Mouse (Mus musculus) ovary, postnatal 36 days (tissue): ENCODE data around the gene Gast.
"Not testable (repeated sequence)": the region's sequence is repeated elsewhere in the genome, so short reads cannot be mapped to it uniquely, and the experiment has no call there.

Experiments
- DNase-seq: peaks from one replicate; pipeline ENCODE4 v3.0.0; 2022; ENCODE audit warnings: low spot score, mixed read lengths

Gast gene

DNA sequence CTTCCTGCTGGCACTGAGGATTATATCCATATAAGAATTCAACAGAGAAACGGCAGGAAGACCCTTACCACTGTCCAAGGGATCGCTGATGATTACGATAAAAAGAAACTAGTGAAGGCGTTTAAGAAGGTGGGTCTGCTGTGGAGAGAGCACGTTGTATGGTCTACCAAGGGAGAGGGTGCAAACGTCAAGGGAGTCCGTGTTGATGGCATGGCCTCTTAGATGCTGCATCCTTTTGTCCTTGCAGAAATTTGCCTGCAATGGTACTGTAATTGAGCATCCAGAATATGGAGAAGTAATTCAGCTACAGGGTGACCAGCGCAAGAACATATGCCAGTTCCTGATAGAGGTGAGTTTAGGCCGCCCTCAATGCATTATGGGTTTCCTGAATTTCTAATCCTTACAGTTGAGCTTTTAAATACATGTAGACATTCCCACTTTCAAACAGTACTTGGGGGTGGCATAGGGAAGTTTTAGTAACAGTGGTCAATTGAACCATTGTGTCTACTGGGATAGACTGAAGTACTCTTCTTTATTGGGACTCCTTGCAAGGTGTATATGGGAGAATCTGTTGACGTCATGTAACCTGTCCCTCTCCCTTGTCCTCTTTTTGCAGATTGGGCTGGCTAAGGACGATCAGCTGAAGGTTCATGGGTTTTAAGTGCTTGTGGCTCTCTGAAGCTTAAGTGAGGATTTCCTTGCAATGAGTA lies 13.4 kb upstream of the Gast start:
- not testable (repeated sequence) for DNase-seq

DNA sequence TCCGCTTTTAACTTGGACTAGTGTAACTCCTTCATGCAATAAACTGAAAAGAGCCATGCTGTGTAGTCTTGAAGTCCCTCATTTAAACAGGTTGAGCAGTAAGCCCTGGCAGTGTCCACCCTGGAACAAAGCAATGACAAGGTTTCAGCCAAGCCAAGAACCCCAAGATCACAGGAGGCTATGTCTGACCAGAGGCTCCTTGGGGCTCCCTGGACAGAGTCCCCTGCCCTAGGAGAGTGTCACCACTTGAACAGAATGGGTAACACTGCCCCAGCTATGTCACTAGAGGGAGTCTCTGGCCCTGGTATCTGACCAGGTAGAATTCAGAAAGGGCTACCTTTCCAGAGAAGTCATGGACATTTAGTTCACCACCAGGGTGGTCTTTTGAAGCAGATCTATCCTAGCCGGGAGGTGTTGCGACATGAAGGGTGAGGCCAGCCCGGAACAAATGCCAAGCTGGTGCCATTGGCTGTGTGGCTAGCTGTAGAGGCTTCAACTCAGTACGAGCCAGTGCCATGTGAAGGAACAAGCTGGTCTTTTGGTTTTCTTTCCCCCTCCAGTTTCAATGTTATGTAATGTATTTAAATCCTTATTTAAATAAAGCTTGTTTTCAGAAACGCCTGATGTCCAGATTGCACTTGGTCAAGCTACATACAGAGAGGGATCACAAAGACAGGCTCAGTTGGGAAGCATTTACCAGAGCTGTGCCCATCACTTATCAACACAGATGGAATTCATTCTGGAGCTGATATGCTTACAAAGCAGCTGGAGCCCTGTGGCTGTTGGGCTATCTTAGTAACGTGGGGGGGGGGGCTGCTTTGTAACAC lies 12.5 kb upstream of the Gast start:
- not testable (repeated sequence) for DNase-seq

DNA sequence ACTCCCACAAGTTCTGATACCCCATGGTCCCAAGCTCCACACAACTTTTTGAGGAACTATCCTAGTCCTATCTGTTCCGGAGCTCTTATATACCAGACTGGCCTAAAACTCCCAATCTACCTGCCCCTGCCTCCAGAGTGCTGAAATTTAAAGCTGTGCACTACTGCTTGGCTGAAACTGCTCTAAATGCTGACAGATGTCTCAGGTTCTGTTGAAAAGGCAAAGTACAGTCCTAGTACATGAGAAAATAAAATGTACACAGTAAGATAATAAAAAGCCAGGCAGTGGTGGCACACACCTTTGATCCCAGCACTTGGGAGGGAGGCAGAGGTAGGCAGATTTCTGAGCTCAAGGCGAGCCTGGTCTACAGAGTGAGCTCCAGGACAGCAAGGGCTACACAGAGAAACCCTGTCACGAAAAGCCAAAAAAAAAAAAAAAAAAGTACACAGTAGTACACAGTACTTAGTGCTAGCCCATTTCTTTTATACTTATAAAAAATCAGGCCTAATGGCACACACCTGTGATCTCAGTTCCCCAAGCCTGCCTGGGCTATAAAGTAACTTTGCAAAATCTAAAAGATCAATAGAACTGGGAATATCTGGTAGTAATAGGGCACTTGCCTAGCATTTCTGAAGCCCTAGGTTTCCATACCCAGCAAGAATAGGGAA lies 11.5 kb upstream of the Gast start:
- no peak for DNase-seq

DNA sequence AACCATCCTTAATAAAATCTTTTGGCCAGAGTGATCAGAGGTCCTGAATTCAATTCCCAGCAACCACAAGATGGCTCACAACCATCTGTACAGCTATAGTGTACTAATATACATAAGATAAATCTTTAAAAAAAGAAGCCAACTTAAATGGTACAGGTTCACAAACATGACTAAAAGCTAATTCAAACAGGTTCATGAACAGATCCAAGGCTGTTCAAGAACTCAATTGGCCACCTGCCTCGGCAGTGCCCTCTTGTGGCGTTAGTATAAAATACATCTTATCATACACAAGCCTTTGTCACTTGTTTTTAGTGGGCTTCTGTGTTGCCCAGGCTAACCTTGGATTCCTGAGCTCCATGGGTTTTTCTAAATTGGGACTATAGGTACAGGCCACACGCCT lies 10.6 kb upstream of the Gast start:
- DNase-seq: no peak

DNA sequence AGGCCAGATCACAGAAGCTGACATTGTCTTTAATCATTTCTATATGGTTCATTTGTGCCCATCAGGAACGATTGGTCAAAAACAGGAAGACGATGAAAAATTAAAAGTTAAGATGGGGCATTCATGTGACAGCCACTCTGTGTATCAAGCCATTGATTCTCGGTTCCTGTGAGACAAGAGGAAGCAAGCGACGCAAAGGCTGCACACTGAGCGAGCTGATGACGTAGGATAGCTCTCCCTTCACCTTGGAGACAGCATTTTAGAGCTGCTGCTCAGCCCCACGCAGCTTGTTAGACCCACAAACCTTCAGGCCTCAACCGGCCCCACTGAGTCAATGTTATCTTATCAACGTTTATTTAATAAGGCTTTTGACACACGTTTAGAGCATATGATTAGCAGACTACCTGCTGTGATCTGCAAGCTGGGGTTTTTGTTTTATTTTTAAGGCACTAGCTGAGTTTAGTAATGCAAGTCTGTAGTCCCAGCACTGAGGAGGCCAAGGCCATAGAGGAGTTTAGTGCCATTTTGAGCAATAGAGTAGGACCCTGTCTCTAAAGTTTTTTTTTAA lies 9.1 kb upstream of the Gast start:
- no peak for DNase-seq

DNA sequence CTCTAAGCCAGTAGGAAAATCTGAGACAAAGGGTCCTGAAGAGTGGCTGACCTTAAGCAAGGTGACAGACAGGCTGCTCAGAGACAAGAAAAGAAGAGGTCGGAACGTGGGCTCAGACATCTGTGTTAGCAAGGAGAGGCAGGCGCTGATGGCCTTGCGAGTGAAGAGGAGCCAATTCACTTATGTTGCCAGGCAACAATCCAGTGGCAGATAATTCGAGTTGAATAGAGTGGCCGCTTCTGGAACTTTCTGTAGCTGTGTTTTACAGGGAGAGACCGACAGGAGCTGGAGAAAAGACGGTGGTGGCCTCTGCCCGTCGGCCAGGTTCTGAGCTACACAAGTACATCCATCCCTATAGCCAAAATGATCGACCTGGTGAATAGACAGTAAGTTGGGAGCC lies 6.9 kb upstream of the Gast start:
- no peak for DNase-seq

DNA sequence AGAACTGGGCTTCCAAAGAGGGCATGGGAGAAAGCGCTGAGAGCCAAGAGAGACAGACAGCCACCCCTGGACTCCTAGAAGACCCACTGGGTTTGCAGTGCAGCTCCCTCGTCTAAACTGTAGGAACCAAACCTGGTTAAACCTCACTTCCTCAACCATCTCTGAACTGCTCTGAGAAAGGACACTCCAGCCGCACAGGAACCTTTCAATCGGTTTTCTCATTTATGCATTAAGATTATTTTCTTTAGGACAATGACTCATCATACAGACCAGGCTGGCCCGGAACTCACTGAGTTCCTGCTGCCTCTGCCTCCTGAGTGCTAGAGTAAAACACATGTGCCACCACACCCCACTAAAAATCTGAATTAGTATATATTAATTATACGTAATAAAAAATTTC lies 6.4 kb upstream of the Gast start:
- no peak for DNase-seq

DNA sequence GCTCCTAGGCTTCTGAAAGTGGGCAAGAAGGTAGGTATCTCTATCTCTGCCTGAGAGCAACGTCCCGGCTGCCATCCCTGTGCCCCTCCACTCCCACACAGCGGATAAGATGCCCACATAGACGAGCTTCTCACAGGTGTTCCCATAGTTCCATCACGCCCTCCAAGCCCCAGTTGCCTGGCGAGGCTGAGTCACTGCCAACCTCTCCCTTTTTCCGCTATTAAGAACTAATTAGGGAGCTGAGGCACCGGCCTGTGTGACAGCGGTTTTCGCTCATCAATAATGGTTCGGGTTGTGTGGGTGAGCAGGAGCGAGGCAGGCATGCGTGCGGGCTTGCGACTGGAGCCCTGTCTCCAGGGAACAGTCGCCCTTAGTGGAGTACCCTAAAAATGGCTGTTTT lies 4.0 kb upstream of the Gast start:
- no peak for DNase-seq

DNA sequence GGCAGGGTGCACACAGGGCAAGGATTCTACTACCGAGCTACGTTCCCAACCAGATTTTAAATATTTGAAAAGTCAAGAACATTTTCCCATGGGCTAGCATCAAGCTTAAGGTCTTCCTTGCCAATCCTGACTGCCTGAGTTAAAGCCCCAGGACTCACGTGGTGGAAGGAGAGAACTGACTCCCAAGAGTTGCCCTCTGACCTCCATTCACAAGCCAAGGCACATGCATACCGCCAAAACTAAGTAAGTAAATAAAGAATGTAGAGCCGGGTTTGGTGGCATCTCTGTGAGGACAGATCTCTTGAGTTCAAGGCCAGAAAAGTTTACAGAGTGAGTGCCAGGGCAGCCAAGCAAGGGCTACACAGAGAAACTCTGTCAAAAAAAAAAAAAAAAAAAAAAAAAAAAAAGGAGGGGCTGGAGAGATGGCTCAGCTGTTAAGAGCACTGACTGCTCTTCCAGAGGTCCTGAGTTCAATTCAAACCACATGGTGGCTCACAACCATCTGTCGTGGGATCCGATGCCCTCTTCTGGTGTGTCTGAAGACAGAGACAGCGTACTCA lies 3.3 kb upstream of the Gast start:
- DNase-seq: not testable (repeated sequence)

DNA sequence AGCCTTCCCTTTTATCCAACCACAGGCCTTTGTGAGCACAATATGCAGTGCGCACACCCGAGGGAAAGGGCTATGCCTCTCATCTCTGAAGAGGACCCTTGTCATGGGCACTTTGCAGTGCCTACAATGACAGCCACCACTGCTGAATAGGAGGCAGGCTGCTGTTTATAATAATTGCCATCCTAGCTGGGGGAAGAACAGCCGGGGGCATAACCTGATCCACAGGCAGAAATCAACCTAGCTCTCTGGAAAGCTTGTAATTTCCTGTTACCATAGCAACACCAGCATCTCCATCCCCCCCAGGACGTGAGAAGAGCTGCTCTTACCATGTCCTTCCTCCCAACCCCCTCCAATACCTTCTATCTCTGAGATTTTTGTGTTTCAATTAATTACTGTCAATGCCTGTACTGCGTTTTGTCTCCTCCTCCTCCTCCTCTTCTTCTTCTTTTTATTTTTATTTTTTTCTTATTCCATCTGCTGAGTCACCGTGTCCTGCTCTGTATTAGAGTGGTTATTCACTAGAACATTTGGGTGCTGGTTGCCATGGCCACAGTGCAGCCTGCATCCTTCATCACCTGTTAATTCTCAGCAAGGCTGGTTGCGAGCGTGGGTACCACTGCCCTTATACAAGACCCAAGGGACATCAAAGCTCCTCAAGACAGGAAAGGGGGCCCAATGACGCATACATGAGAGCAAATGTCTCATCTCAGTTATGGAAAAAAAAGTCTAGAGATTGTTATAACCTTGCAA lies 1.3 kb upstream of the Gast start:
- no peak for DNase-seq

DNA sequence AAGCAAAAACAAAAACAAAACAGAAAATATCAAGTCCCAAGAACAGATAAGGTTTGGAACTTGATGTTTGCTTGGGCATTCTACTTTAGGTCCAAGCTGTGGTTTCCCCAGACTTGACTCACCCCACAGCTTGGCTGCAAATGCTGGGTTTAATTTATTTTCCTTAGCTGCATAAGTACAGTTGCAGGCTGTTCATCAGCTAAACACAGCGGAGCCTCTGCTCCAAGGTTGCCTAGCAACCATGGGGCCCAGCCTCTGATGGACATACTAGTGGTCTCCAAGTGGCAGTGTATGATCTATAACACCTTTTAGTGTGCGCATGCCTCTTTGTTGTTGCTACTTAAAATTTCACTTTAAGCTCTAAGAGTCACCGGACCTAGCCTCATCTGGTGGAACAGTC lies 1.5 kb downstream of the Gast start:
- DNase-seq: no peak

DNA sequence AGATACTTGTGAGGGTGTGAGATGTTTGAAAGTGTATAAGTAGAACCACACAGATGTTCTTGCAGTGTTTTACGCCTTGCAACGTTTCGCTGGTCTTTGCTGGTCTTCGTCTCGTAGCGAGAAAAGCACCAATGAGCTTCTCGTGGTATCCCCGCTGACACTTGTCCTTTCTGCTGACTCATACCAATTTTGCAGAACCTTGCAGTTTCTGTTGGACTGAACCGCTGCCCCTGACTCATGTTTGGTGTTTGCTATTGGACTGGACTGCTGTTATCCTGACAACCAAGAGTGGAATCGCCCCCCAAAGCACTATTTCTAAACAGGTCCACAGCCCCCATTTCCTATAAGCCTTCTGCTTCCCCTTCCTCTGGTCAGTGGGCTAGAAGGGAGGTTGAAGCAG lies 10.1 kb downstream of the Gast start:
- no peak for DNase-seq

DNA sequence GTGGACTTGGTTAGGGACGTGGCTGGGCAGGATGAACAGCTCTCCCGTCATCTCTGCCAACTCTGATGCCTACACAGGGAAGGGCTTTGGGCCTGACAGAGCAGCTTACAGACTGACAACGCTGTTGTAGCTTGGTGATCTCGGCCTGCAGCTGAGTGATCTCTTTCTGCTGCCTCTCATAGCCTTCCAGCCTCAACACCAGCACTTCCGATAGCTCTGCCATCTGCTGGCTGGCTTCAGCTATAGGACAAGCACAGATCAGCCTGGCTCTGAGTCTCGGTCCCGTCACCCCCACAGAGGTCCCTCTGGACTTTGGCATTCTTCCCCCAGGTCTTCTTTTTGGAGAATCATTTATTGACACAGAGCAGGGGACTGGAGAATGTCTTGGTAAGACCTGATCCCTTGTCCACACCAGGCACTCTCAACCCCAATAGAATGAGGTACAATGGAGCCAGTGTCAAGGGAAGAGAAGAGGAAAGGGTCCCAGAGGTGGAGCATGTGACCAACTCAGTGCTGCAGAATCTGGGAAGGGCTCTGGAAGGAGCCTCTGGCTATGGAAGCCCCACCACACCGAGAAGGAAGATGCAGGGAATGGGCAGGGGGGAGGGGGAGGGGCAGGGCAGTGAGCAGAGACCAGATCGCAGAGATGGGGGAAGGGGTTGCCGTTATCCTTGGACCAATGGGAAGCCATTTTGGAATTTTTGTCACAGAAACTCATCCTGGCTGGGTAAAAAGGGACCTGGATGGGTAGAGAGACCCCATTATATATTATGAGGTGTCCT lies 18.1 kb downstream of the Gast start:
- DNase-seq: no peak

DNA sequence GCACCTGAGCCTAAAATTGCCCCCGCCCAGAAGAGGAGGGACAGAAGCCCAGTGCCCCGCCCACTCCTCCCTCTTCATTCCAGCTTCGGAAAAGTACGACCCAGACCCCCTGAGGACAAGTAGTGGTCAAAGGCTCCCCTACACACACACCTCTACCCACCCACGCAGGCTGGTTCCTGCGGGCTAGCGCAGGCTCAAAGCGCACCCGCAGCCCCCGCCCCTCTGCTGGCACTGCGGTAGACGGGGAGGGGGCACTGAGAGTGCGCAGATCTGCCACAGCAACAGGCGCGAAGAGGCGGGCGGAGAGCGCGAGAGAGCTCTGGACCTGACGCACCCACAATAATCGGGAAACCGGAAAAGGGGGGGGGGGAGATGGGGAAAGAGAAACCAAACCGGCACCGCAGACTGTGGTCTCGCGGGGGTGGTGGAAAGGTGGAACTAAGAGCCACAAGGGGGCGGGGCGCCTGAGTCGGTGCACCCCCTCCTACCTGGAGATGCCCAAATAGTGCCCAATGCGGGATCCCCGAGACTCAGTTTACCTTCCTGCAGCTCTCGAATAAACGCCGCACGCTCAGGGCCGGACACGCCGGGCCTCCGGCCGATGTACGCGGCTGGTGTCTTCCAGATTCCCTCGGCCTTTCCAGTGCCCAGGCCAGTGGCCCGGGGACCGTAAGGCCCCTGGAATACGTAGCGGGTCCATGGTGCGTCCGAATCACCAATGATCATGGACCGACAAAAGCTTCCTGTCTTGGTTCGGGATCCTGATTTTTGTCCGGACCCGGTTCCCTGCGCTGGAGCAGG lies 21.1 kb downstream of the Gast start:
- peak; percentile 49 for DNase-seq

DNA sequence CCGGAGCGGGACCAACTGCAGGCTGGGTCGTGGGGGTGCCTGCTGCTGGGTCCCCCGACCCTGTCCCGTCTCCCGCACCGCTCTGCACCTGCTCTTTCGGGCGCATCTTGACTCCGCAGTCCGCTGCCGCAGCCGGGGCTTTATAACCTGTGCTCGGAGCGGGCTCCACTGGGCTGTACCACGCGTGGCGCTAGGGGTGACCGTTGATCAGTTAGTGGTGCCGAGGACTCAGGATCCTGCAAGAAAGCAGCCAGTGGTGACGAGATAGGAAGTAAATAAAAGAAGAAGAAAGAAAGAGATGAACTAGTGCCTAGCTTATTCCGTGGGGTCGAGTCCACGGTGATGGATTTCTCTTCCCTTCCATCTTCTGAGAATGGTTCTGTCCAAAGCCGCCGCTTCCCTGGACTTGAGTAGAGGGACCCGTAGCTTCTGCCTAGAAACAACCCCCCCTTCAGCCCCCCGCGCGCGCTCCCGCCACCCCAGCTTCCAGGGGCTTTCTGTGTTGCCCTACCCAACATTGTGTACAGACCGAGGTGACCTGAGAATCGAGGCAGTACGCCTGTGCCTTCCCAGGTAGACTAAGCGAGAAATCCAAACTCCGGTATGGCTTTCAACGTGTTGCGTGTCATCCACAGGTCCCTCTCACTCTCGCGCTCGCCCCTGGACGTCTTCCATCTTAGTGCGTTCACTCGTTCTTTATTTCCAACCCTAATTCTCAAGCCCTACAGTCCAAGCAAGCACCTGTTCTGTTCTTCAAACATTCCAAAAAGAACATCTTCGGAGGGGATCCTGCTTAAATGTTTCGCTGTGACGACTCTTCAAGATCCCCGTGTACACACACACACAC lies 22.0 kb downstream of the Gast start, which contains the start of gene Hap1:
TSS of gene Hap1 (minus strand) at position 157 of the 847 bp plus-strand sequence.
- DNase-seq: peak; percentile 78

DNA sequence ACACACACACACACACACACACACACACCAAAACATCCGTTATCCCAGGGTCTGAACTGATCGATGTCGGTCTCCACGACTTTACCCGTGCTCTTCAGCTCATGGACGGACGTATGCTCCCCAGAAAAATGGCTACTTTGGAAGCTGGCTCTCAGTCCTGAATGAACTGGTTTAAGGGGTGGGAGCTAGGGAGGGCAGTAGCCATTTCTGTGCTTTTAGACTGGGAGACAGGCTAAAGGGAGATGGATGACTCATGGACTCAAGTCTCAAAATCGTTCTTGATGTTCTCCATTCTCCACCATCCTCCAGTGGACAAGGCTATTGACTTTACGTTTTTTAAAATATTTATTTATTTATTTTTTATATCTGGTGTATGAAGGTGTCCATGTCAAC lies 22.6 kb downstream of the Gast start:
- no peak for DNase-seq

DNA sequence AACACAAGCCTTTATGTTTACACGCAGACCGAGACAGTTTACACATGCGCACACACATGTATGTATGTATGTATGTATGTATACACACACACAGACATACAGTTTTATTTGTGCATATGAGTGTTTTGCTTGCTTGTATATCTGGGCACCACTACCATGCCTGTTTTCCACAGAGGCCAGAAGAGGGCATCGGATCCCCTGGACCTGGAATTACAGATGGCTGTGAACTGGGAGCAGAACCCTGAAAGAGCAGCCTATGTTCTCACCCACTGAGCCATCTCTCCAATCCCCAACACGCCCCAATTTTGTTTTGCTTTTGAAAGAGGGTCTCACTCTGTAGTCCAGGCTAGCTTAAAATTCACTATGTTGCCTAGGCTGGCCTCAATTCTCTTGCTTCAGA lies 23.2 kb downstream of the Gast start:
- DNase-seq: no peak

DNA sequence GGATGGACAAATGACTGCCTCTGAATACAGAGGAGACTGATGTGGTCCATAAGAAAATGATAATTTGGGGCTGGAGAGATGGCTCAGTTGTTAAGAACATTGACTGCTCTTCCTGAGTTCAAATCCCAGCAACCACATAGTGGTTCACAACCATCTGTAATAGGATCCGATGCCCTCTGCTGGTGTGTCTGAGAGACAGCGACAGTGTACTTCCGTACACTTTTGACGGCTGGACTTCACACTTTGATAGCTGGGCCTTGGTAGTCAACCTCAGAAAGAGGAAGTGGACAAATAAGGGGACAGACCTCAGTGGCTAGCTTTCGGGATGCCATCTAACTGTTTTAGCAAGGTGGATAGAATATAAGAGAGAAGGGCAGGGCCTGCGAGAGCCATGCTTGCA lies 26.0 kb downstream of the Gast start:
- DNase-seq: no peak

DNA sequence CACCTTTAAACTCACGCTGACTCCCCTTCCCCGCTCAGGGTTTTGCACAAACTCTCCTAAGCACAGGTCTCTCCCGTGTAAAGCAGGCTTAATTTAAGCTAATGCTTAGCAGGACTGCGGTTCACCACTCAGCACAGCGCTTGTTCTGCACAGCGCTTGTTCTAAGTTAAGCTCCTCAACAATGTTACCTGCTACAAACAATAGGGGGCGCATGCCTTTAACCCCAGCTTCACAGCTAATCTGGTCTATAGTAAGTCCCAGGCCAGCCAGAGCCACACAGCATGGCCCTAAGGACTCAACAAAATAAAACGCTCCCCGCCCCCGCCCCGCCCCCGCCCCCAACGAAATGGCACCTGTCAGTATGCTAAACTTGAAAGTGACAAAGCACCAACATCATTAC lies 26.9 kb downstream of the Gast start:
- not testable (repeated sequence) for DNase-seq
